Mouse (Mus musculus): ENCODE results near the gene Lrrc15. TPM values are rescaled to one million over a fixed set of nuclear protein-coding genes. Genes with fewer than 3 reads are reported as not detected.

Gene Lrrc15
- polyA plus RNA-seq, 1 experiment from 2014 or later, result 1.8 TPM

DNA sequence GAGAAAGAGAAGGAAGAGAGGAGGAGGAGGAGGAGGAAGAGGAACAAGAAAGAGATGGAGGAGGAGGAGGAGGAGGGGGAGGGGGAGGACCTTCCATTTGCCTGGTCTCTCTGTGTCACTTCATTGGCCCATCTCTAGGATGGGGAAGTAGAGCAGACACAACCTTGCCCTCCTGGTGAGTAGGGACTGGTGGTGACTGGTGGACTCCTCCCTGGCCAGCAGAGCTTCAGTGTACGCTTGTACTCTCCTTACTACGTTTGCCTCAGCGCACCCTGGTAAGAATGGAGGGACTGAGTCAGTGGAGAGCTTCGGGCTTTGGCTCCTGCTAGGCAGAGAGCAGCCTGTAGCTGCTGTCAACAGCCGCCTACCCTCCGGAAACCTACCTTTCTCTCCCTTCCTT lies 19.6 kb upstream of the Lrrc15 start:
- no peaks in the 10 kb centered on the region for H3K9me3 ChIP-seq
- no peak overlapping the region for H3K4me3 ChIP-seq
- no peaks in the 10 kb centered on the region for H3K4me1 ChIP-seq
- WGBS, result 80% methylated on average over 6 of the region's 6 CpGs
- H3K4me2 ChIP-seq, result no peak overlapping the region
- H3K9ac ChIP-seq, result no peak overlapping the region
- H3K27me3 ChIP-seq, result peaks cover 10% of the 10 kb centered on the region
- ATAC-seq (ENCODE audit: insufficient number of reproducible peaks, low FRiP score, low TSS enrichment, low read depth), result no peak
- H3K36me3 ChIP-seq, result no peaks in the 10 kb centered on the region
- H3K27ac ChIP-seq, result no peak overlapping the region

DNA sequence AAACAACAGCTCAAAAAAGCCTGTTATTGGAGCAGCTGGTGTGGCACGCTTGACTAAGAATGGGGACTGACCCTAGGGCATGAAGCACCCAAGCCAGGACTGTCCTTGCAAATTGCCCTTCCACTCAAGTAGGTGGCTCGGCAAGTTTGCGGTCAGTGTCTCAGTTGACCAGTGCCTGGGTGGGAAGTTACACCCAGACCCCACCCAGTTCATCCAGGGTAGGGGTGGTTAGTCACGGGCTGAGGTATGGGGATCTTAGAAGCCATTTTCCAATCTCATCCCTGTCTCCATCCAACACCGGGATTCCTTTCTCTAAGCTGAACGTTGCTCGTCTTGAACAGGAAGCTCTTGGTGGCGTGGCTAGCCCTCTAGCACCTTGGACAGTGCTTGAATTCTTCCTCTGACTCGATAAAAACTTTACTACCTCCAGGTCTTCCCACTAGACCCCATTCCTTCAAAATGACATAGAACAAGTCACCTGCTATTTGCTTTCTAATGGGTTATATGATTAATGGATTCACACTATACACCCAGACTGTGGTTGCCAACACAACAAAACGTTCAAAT lies 16.7 kb upstream of the Lrrc15 start:
- Histone ChIP-seq H3K4me3 (no peak overlapping the region), H3K4me2 (no peak overlapping the region), H3K27ac (no peak overlapping the region), H3K9me3 (no peaks in the 10 kb centered on the region), H3K27me3 (no peaks in the 10 kb centered on the region), H3K4me1 (no peaks in the 10 kb centered on the region), H3K36me3 (no peaks in the 10 kb centered on the region), H3K9ac (no peak overlapping the region)
- ATAC-seq (ENCODE audit: insufficient number of reproducible peaks, low FRiP score, low TSS enrichment, low read depth), result no peak
- 63% methylated on average over 10 of the region's 10 CpGs for WGBS

DNA sequence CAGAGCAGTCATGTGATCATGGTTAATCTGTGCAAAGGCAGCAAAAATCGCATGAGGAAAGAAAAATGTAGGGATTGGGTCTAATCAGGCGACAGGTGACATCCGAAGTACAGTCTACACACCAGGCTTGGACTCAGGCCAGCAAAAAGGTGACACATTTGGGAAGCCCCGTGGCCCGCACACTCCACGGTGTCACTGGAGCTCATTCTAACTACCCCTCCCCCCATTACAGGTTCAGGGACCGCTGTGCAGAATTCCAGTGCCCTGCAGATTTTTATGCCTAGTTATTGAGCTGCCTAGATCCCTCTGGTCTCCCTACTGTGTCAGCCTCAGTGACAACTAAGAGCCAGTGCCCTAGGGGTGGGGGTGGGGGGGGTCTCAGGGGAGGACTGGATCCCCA lies 14.4 kb upstream of the Lrrc15 start:
- Histone ChIP-seq H3K9ac (no peak overlapping the region), H3K27me3 (no peaks in the 10 kb centered on the region), H3K27ac (no peak overlapping the region), H3K4me2 (no peak overlapping the region), H3K36me3 (no peaks in the 10 kb centered on the region), H3K4me3 (no peak overlapping the region), H3K4me1 (no peaks in the 10 kb centered on the region), H3K9me3 (no peaks in the 10 kb centered on the region)
- ATAC-seq (ENCODE audit: insufficient number of reproducible peaks, low FRiP score, low TSS enrichment, low read depth), result no peak
- WGBS, result 79% methylated on average over 7 of the region's 7 CpGs

DNA sequence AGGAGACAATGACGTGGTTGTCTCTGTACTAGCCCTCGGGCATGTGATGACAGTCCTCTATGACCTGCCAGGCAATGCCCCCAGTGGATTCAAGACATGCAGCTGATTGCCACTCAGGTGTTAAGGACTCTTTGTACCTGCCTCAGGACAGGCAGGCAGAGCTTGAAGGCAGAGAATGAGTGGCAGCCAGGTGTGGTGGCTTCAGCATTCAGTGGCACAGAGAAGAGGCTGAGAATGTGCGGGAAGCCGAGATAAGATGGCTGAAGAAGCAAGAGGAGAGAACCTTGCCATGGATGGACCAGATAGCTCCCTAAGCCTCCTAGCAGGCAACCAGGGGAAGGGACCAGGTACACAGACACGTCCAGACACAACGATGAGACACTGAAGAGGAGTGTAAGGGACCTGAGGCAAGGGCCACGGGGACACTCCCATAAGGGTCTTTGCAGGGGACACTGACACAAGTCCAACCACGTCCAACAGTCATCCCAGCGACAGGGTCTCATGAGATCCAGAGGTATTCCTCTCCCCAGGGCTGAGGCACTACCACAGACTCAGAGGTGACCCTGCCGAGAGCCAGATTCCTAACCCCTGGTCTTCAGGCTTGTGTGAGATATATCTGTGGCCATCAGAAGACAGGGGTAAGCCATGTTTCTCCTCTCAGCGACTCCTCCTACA lies 13.7 kb upstream of the Lrrc15 start:
- Histone ChIP-seq H3K9ac (no peak overlapping the region), H3K27me3 (no peaks in the 10 kb centered on the region), H3K36me3 (no peaks in the 10 kb centered on the region), H3K9me3 (no peaks in the 10 kb centered on the region), H3K4me1 (no peaks in the 10 kb centered on the region), H3K27ac (no peak overlapping the region), H3K4me2 (no peak overlapping the region), H3K4me3 (no peak overlapping the region)
- ATAC-seq (ENCODE audit: insufficient number of reproducible peaks, low FRiP score, low TSS enrichment, low read depth), result no peak
- 88% methylated on average over 11 of the region's 11 CpGs for WGBS

DNA sequence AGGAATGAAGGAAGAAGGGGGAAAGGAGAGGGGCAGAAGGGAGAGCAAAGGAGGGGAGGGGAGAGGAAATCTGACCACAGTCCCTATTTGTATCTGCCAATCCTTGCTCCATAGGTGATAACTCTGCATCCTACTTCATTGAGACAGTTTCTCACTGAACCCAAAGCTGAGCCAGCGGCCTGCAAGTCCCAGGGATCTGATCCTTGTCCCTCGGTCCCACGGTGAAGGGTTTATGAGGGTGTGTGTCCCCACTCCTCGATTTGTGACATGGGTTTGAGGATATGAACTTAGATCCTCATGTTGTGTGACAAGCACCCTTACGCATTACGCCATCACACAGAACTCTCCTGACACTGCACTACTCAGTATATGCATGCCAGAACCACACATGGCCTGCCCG lies 12.1 kb upstream of the Lrrc15 start:
- Histone ChIP-seq H3K27me3 (no peaks in the 10 kb centered on the region), H3K27ac (no peak overlapping the region), H3K9me3 (no peaks in the 10 kb centered on the region), H3K4me3 (no peak overlapping the region), H3K4me1 (no peaks in the 10 kb centered on the region), H3K9ac (no peak overlapping the region), H3K36me3 (no peaks in the 10 kb centered on the region), H3K4me2 (no peak overlapping the region)
- no peak for ATAC-seq (ENCODE audit: insufficient number of reproducible peaks, low FRiP score, low TSS enrichment, low read depth)
- WGBS, result 92% methylated on average over 7 of the region's 7 CpGs

DNA sequence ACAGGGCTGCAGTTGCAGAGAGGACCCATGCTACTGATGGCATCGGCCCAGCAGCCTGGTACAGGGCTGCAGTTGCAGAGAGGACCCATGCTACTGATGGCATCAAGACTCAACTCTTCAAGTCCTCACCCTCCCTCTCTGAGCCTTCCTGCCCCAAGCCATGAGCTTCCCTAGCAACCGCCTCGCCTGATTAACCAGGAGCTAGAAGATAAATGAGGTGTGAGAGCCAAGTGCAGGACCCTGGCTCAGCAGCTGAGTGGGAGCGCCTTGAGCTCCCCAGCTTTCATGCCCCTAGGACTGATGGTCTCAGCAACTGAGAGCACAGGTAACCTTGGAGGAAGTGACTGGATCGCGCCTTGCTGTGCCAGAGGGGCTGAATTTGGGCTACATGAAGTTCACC lies 7.4 kb upstream of the Lrrc15 start:
- ATAC-seq (ENCODE audit: insufficient number of reproducible peaks, low FRiP score, low TSS enrichment, low read depth), result no peak
- H3K27ac ChIP-seq, result no peak overlapping the region
- 0 out of 2 replicates have a peak, but pooled peaks cover 3% of the 10 kb centered on the region for H3K27me3 ChIP-seq
- no peak overlapping the region for H3K9ac ChIP-seq
- H3K9me3 ChIP-seq, result no peaks in the 10 kb centered on the region
- no peaks in the 10 kb centered on the region for H3K36me3 ChIP-seq
- no peak overlapping the region for H3K4me2 ChIP-seq
- no peaks in the 10 kb centered on the region for H3K4me1 ChIP-seq
- WGBS, result 69% methylated on average over 6 of the region's 6 CpGs
- H3K4me3 ChIP-seq, result no peak overlapping the region

DNA sequence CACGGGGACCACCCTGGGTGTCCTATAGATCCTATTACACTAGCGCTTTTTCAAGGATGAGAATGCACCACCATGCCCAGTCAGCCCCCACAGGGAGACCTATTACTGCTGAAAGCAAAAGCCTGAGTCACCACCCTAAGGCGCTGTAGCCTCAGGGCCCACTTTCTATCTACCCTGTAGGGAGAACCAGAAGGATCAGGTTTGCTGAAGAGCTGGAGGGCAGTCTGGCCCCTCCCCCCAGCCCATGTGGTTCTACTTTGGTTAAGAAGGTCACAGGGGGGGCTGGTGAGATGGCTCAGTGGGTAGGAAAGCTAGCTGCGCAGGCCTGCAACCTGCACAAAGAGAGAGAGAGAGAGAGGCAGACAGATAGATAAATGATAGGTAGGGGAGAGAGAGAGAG lies 2.6 kb upstream of the Lrrc15 start:
- no peak overlapping the region for H3K4me3 ChIP-seq
- H3K9ac ChIP-seq, result no peak overlapping the region
- H3K27ac ChIP-seq, result no peak overlapping the region
- no peak overlapping the region for H3K4me2 ChIP-seq
- H3K9me3 ChIP-seq, result no peaks in the 10 kb centered on the region
- WGBS, result 53% methylated on average over 4 of the region's 4 CpGs
- no peaks in the 10 kb centered on the region for H3K36me3 ChIP-seq
- no peak for ATAC-seq (ENCODE audit: insufficient number of reproducible peaks, low FRiP score, low TSS enrichment, low read depth)
- H3K27me3 ChIP-seq, result peaks cover 28% of the 10 kb centered on the region
- H3K4me1 ChIP-seq, result peaks cover 27% of the 10 kb centered on the region

DNA sequence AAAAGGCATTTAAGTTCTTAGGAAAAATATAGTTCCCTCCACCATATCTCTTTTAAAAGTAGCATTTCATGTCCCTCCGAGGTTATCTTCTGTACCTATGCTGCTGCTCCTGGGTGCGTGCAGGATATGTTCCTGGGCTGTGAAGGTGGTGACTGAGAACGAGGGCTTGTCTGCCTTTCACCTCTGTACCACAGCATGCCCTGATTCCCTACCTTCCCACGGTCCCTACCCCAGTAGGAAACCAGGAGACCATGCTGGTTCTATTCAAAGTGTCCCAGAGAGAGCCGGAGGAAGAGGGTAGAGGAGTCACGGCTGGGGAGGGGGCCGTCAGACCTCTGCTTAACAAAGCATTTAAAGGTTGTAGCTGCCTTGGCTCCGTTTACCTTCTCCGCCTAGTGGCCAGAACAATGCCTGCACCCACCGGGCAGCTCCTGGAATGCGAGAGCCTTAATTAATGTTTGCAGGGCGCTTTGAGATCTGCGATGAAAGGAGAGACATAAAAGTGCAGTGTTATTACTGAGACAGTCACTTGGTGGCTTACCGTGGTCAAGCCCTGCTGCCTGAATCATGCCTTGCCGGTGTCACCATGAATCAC lies 784 bp upstream of the Lrrc15 start:
- Histone ChIP-seq H3K27ac (no peak overlapping the region), H3K36me3 (no peaks in the 10 kb centered on the region), H3K9ac (0 out of 2 replicates have a peak overlapping the region, but pooled peaks have one; percentile 17), H3K4me1 (peaks cover 31% of the 10 kb centered on the region), H3K4me3 (peak overlapping the region; percentile 10; the same call in 1 of the 2 replicates), H3K9me3 (no peaks in the 10 kb centered on the region), H3K27me3 (peaks cover 28% of the 10 kb centered on the region), H3K4me2 (peak overlapping the region; percentile 38)
- no peak for ATAC-seq (ENCODE audit: insufficient number of reproducible peaks, low FRiP score, low TSS enrichment, low read depth)
- 2% methylated on average over 15 of the region's 15 CpGs for WGBS

DNA sequence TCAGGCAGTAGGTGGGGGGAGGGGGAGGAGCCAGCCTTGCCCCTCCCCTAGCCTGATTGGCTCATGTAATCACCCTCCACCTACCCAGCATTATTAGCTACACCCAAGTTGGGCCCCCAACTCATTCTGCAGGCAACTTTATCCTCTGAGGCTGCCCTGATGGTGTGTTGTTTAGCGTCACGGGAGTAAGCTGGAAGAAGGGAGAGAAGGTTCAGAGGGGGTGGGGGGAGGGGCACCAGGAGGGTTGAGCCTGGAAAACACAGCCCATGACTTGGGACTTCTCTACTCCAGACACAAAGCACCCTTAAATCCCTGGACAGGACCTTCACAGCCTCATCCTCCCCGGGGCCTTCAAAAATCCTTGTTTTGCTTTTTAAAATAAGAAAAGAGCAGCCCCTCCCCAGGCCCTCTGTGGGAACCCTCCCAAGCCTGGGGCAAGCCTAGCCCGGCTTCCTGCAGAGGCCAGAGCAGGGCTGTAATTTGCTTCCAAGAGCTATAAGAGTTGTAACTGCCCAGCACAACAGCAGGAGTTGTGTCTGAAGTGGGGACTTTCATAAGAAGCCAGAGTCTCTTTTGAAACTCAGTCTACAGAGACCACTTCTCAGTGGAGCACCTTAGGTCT lies 2.3 kb downstream of the Lrrc15 start:
- no peaks in the 10 kb centered on the region for H3K36me3 ChIP-seq
- 0 out of 2 replicates have a peak overlapping the region, but pooled peaks have one; percentile 14 for H3K9ac ChIP-seq
- H3K27ac ChIP-seq, result peak overlapping the region; percentile 47
- ATAC-seq (ENCODE audit: insufficient number of reproducible peaks, low FRiP score, low TSS enrichment, low read depth), result 0 out of 2 replicates have a peak, but pooled peaks have one; percentile 28
- H3K27me3 ChIP-seq, result peaks cover 28% of the 10 kb centered on the region
- H3K4me2 ChIP-seq, result no peak overlapping the region
- peaks cover 36% of the 10 kb centered on the region for H3K4me1 ChIP-seq
- H3K4me3 ChIP-seq, result no peak overlapping the region
- WGBS, result 2% methylated on average over 4 of the region's 4 CpGs
- no peaks in the 10 kb centered on the region for H3K9me3 ChIP-seq

DNA sequence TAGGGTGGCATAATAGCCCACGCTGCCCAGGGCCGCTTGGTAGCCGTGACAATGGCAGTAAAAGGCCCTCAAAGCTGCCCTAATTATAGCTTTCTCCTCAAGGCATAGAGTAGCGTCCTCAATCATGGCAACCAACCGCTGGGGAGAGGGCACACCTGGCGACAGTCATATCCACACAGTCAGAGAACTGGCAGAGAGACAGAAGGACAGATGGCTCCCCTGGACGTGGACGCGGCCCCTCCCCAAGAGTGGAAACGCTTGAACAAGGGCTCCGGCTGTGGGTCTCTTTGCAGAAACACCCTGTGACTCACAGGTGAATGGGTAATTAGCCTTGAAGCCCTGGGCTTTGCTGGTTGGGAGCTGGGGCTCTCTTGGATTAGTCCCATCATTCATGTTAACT lies 4.7 kb downstream of the Lrrc15 start:
- Histone ChIP-seq H3K9ac (no peak overlapping the region), H3K36me3 (no peaks in the 10 kb centered on the region), H3K27me3 (peaks cover 12% of the 10 kb centered on the region), H3K9me3 (no peaks in the 10 kb centered on the region), H3K4me3 (no peak overlapping the region), H3K27ac (no peak overlapping the region), H3K4me2 (no peak overlapping the region), H3K4me1 (peaks cover 32% of the 10 kb centered on the region)
- no peak for ATAC-seq (ENCODE audit: insufficient number of reproducible peaks, low FRiP score, low TSS enrichment, low read depth)
- 54% methylated on average over 11 of the region's 11 CpGs for WGBS

DNA sequence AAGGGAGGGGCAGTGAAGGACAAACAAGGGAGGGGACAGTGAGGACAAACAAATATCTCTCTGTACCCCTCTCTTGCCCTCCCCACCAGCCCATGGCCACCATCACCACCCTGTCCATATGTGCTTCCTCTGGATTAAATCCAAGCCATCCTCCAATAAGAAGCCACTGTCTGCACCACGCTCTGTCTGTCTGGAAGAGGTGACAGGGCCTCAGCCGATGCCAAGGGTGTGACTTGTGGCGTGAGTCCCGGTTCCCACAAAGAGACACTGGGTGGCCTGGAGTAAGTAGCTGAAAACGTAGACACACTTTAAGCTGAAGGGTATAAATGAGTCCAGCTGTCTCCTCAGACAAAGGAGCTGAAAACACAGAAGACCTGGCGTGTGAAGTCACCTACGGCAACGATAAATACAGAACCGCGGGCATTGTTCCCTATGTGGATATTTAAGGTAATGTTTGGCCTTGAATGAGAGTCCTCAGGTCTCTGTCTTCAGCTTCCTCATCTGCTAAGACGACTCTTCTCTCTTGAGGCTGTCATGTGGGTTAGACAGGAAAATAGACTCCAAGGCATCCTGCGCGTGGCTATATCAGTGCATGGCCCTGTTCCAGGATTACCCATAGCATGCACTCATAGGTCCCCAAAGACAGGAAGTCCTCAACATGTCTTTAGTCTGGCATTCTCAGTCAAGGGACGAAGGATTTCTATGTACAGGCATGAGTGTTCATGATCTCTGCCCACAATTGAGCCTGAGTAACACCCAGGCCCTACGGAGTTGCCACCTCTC lies 7.3 kb downstream of the Lrrc15 start:
- Histone ChIP-seq H3K9me3 (no peaks in the 10 kb centered on the region), H3K36me3 (no peaks in the 10 kb centered on the region), H3K27me3 (no peaks in the 10 kb centered on the region), H3K4me3 (no peak overlapping the region), H3K4me2 (no peak overlapping the region), H3K27ac (no peak overlapping the region), H3K4me1 (peaks cover 35% of the 10 kb centered on the region), H3K9ac (no peak overlapping the region)
- no peak for ATAC-seq (ENCODE audit: insufficient number of reproducible peaks, low FRiP score, low TSS enrichment, low read depth)
- WGBS, result 75% methylated on average over 15 of the region's 15 CpGs

All from limb, embryonic 15.5 days (tissue).